Mouse (Mus musculus) right cerebral cortex, adult 2 months (tissue): ENCODE measurements around the gene Npw.
A peak's percentile ranks its signal among the peaks of the same experiment; 100 is the strongest.

Experiments used
- DNase-seq, 2 experiments: peaks; one replicate each; pipeline ENCODE4 v3.0.0; 2021 to 2022; ENCODE audit warnings: low spot score in 2 of 2

The Npw gene

DNA sequence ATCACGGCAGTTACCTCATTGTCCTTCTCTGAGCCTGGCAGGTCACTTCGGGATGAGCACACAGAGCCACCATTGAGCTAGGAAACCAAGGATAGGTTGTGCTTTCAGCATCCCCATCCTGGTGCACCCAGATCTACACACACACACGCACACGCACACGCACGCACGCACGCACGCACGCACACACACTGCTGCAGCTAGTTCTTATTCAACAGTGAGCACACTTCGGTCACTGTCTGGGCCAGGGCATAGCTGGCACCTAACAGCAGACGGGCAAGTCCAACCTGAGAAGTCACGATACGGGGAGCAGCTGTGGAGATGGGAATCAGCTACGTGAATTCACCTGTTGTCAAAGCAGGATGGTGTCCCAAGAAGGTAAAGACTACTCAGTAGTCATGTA lies 17.7 kb downstream of the Npw start:
- no peak for DNase-seq

DNA sequence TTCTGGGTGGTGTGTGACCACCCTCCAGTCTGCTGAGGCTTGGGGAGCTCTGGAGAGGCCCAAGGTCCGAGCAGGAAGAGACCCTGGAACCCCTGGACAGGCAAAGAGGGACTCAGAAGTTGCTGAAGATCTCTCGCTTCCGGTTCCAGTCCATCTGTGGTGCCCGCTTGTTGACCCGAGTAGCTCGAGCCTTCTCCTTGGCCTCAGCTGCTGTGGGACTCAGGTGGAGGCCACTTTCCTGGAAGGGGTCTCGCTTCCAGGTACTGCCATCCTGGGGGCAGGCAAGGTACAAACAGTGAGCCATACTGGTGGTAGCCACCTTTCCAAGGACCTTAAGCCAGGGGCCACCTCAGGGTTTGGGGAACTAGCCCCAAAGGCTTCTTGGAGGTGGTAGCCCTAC lies 18.1 kb downstream of the Npw start:
- no peak for DNase-seq

DNA sequence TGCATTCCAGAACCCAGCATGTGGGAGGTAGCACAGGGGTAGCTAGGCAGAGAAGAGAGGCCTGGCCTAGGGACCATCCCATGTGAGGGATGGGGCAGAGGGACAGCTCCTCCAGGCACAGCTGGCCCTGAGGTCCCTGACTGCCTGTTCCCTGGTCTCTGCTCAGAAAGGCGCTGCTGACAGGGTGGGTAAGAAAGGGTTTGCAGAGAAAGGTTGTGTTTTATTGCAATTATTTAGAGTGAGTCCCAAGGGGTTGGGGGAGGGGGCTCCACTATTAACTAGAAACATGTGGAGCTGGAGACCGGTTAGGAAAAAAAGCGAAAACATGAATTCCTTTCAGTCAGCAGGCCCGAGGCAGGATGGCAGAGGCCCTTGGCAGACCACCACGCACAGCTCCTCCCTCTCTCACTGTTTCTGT lies 18.7 kb downstream of the Npw start:
- DNase-seq, result no peak

DNA sequence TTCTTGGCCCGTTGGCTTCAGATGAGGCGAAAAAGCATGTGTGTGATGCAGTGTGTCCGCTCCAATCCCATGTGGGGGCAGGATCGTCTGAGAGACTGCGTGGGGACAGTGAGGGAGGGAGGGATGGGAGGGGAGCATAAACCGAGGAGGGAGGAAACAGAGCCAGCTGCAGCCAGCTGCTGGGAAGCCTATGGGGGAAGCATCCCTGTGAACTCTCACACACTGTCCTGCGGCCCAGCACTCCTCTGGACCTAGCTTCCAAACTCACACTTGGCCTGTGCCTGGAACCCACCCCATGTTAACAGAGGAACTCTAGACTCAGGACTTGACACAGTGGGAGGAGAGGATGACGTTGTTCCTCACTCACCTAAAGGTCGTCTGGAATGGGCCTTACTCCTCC lies 19.4 kb downstream of the Npw start:
- DNase-seq, result no peak

DNA sequence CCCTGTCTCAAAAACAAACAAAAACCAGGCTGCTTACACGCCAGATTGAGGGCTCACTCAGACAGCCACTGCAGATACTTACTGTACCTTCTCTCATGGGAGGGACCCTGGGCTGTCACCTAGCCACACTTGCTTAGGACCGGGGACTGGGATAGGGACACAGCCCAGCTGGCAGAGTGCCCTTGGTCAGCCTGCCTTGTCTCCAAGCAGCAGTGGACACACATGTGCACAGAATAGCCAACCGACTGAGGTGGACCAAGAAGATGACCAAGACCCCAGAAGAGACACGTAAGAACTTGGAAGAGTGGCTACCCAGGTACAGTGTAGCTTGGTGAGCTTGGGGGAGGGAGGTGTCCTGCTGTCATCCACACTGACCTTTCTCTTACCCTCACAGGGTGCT lies 20.0 kb downstream of the Npw start:
- DNase-seq, result no peak

DNA sequence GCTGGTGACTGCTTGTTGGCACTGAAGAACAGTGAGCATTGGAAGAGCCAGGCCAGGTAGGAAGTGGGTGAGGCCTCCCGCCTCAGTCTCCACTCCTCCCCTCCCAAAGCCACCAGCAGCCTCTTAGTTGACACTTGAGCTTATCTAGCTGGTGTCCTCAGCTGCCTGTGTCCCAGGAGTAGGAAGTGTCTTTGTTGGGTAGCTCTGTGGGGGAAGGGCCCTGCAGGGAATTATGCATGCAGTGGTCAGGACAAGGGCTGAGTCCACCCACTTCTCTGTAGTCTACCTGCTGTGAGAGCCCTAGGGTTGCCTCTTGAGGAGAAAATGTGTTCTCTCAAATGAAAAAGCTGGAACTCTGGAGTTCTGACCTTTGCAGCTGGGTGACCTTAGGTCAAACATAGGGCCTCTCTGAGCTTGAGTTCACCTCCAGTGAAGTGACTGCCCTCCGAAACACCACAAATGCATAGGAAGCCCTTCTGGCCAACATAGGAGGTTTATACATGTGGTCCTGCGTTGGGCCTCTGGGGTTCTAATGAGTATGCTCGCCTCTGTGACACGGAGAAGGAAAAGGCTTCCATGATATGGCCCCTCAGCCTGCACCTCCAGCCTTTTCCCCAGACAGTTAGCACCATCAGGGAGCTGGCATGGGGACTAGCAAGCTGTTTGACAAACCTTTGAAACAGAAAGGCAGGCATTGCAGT lies 21.3 kb downstream of the Npw start:
- DNase-seq, result no peak

DNA sequence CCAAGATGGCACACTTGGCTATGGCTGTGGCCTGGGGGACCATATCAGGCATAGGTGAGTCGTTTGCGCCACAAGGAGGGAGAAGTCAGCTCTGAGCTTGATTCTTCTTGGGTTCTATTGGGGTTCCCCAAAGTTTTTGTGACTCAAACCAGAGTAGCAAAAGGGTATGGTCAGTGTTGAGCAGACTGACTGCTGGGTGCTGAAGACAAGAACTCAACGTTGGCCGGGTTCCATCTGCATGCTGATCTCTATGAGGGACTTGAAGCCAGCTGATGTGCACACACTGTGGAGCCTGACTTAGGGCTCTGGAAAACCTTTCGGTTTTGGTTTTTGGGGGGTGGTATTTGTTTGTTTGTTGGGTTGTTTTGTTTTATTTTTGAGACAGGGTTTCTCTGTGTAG lies 22.6 kb downstream of the Npw start:
- DNase-seq, result no peak

DNA sequence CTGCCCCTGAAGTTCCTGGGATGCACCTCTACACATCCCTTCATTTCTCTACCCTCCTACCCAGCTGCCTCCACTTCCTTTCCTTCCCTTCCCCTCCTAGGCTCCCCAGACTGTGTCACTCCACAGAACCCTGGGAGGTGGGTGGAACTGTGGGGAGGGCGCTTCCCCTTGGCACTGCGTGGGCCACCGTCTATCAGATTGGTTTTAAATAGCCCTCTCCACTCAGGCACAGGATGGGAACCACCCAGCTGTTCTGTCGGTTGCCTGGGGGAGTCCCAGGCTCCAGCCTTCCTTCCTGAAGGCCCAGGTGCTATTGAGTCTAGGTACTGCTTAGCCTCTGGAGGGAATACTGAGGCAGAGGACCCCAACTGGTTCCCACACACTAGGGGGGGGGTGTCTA lies 23.2 kb downstream of the Npw start:
- DNase-seq, result peak; percentile 33 to 64

DNA sequence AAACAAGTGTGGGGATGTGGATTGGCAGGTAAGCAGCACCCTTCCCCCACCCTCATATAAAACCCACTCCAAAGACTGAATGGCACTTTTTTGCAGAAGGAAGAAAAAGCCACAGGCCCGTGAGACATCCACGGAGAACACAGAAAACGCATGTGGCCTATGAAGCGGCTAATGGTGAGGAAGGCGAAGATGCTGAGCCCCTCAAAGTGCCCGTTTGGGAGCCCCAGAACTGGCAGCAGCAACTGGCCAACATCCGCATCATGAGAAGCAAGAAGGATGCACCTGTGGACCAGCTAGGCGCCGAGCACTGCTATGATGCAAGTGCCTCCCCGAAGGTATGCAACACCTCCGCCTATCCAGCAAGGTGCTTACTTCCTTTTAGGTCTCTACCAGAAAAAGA lies 24.4 kb downstream of the Npw start:
- no peak for DNase-seq

DNA sequence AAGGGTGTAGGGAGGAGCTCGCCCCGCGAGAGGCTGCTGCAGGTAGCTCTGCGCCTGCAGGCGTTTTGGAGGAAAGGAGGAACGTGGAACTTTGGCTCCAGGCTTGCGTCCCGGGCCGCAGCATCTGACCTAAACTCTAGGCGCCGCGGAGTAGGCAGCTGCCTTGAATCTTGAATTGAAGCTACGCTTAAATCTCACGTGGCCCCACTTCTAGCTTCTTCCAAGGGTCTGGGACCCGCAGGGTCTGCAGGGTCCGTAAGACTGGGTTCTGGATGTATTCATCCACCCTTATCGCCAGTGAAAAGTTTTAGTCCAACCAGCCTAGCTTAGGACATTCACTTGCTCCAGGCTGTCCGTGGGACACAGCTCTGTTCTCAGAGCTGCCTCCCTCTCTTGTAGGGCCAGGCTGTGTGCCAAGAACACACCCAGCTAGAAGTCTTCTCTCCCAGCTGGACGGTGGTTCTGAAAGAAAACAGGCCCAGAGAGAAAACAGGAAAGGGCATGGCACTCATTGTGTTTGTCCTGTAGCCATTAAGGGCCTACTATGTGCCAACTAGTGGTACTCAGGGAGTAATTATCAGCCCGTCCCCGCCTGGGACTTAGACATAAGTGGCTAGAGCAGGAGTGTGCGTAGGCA lies 25.3 kb downstream of the Npw start:
- DNase-seq, result peak in 1 of 2 experiments; percentile 31

DNA sequence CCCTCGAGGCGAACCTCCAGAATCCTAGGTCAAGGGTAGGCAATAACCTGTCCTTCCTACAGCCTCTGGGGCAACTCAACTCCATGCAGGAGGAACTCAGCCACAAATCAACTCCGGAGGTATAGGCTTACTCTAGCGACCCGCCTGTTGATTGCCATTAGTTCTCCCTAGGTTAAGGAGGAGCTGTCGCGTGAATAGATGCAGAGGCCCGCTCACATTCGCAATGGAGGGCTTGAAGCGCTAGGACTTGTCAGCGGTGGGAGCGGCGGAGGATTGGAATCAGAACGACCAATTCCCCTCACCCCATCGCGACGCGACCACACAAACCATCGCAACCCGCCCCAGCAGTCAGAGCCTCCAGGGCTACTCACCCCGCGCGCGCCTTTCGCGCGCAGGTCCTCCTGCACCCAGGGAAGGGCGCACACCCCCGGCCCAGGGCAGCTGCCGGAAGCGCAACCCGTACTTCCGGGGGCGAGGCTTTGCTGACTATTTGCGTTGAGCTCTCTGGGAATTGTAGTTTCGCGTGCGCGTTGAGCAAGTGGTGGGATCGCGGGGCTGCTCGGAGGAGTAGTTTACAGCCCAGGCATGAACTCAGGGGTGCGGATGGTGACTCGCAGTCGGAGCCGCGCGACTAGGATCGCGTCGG lies 26.0 kb downstream of the Npw start, which contains the start of the genes Tsc2 and Nthl1:
TSS of gene Tsc2 (minus strand) at position 464 of the 646 bp plus-strand sequence.
TSS of gene Nthl1 (plus strand) at position 514 of the 646 bp plus-strand sequence.
- DNase-seq, result peak; percentile 83 to 89

DNA sequence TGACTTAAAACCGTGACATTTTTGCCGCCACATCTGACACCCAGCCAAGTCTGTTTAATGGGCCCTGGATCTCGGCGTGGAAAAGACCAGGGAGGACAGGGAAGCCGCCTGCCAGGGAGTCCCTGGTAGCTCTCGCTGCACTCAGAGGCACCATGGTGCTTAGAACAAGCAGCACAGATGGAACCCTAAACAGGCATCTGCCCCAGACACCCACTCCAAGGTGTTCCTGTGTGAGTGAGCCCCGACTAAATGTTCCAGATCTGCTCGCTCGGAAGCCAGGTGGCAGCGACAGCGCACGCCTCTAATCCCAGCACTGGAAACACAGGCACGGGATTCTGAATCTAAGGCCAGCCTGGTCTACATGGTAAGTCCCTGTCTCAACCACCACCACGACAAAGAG lies 28.2 kb downstream of the Npw start:
- DNase-seq, result peak; percentile 44 to 50

DNA sequence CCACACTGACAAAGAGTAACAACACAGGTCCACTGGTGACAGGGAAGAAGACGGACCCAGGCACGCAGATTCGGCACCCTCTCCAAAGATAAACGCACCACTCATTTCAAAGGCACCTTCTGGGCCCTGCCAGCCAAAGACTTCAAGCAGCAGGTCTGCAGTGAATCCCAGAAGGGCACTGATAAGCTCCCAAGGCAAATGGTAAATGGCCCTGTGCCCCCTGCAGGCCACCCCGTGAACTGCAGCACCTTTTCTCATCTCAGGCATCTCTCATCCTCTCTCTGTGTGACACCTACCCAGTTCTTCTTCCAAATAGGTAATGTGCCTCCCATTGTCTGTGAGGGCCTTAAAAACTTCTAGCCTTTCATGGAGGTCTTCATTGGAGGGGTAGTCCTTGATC lies 29.6 kb downstream of the Npw start:
- peak; percentile 72 to 82 for DNase-seq

DNA sequence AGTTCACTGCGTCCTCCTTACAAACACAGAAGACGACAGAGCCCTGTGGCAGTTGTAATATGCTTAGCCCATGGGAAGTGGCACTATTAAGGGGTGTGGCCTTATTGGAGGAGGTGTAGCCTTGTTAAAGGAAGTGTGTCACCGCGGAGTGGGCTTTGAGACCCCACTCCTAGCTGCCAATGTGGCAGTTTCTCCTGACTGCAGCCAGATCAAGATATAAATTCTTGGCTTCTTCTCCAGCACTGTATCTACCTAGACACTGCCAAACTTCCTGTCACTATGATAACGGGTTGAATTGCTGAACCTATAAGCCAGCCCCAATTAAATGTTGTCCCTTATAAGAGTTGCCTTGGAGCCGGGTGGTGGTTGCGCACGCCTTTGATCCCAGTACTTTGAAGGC lies 32.8 kb downstream of the Npw start:
- no peak for DNase-seq

DNA sequence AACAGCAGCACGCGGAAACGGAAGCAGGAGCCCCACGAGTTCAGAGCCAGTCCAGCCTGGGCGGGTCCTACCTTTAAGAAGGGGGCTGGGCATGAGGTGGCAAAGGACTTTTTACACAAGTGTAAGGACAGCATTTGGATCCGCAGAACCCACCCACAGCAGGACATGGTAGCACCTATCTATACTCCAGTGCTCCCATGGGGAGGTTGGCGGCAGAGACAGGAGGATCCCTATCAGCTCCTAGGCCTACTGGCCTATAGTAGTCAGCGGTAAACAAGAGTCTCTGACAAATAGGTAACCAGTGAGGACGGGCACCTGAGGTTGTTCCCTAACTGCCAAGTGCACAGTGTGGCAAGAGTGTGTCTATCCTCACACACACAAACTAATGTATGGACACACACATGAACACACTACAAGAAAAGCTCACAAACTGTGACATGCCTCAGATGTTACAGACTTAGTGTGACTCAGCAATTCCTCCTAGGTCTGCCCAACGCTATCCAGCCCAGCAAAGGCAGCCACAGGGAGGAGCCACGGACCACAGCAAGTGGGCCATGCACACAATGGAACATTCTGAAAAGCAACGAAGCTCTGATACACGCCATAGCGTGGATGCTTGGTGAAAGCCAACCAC lies 40.6 kb downstream of the Npw start:
- no peak for DNase-seq

DNA sequence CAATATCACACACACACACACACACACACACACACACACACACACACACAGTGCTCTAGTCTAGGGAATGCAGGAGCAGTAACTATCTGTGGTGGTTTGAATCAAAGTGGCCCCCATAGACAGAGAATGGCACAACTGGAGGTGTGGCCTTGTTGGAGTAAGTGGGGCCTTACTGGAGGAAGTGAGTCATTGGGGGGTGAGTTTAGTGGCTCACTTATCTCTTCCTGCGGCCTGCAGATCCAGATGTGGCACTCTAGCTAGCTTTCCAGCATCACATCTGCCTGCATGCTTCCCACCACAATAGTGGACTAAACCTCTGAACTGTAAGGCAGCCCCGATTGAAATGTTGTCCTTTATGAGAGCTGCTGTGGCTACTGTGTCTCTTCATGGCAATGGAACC lies 47.5 kb downstream of the Npw start:
- DNase-seq, result no peak

DNA sequence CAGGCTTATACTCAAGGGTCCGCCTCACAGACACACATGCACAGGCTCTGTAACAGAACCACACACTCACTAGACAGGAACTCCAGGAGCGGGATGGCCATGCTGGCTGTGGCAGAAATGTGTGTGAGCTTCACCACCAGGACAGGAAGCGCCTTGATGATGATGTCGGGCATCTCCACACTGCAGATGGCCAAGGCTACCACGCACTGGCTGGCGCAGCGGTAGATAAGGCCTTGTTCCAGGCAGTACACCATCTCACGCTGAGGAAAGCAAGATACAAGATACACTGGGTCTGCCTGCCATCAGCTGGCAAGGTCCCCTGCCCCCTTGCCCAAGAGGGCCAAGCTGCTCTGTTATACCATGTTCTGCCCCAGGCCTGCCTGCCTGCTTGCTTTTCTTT lies 49.4 kb downstream of the Npw start:
- no peak for DNase-seq

DNA sequence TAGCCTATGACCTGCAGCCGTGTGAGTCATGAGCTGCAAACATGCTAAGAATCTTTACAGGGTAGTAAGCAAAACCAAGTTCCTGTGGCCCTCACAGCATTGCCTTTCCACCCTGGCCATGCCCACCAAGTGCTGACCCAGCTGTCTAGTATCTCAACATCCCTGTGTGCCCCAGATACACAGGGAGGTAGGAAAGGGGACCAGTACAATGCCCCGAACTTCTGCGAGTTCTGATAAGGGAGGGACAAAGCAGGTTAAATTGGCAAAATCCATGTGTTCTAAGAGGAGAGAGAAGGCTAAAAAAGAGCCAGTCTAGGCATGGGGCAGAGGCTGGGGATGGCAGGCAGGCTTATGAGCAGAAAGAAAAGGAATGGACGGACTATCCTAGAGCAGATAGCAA lies 49.9 kb downstream of the Npw start:
- DNase-seq, result no peak
